Mouse (Mus musculus) myocyte (in vitro differentiated cells): ENCODE data around the gene Hnrnph1.

Experiments used
- CEBPB ChIP-seq: IDR thresholded peaks from 2 replicates; pipeline ENCODE4 v1.6.1; 2011; ENCODE audit warnings: mild to moderate bottlenecking, moderate library complexity; ENCODE audit not compliant: poor library complexity, insufficient read depth, severe bottlenecking
- MAX ChIP-seq: IDR thresholded peaks from one replicate; pipeline ENCODE4 v1.6.1; 2011; ENCODE audit warnings: low read depth, mild to moderate bottlenecking, control low read depth
- POLR2A ChIP-seq: IDR thresholded peaks from one replicate; pipeline ENCODE4 v1.6.1; 2011; ENCODE audit warnings: low read depth, mild to moderate bottlenecking, control low read depth, moderate library complexity; ENCODE audit not compliant: insufficient read length
- POLR2AphosphoS2 ChIP-seq: IDR thresholded peaks from one replicate; pipeline ENCODE4 v1.6.1; 2011; ENCODE audit warnings: low read depth, control low read depth; ENCODE audit not compliant: insufficient read length
- TCF12 ChIP-seq: IDR thresholded peaks from one replicate; pipeline ENCODE4 v1.6.1; 2011; ENCODE audit warnings: mild to moderate bottlenecking, control low read depth; ENCODE audit not compliant: poor library complexity, insufficient read depth, severe bottlenecking
- USF1 ChIP-seq: IDR thresholded peaks from one replicate; pipeline ENCODE4 v1.6.1; 2011; ENCODE audit warnings: low read depth, mild to moderate bottlenecking, control low read depth, moderate library complexity

DNA sequence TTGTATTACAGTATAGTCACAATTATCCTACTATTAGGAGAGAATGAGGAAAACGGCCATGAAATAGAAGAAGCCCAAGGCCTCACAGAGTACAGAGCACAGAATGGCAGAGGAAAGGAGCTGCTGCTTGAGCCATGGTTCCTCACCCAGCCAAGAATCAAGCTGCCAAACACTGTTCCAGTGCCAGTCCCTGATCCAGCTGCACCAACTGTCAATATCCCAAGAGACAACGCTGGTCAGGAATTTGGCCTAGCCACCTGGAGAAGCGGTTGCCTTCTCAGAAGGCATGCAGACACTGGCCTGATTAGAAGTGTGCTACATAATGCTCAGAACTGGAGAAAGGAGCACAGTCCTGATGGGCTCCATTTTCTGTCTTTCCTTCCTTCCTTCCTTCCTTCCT lies 43.6 kb upstream of the Hnrnph1 start:
- TF ChIP-seq TCF12 (no peak), POLR2AphosphoS2 (no peak), POLR2A (no peak), CEBPB (no peak), MAX (no peak), USF1 (no peak)
